Mouse (Mus musculus) lung, embryonic 15.5 days (tissue): ENCODE measurements at regions not wholly inside any gene's neighbourhood (a gene's known extent, or its start where the extent isn't known, plus 50 kb on each side); places are given as distances from the start of the nearest gene placed in this dataset.

Source experiments
- ATAC-seq: fragments of 200-750 bp; cut with Nextera tagmentation; 2 replicates; pipeline ENCODE4 v1.8.0; 2017; ENCODE audit warnings: moderate number of reproducible peaks, borderline replicate concordance; ENCODE audit not compliant: low FRiP score, low TSS enrichment; ENCODE audit errors: extremely low read depth
- H3K27ac ChIP-seq: fragments of 300-500 bp; sonication (generic); 2 replicates; pipeline ENCODE4 v1.5.1; 2015; ENCODE audit warnings: moderate library complexity, mild to moderate bottlenecking, inconsistent platforms
- H3K27me3 ChIP-seq: fragments of 300-500 bp; sonication (generic); 2 replicates; pipeline ENCODE4 v1.6.1; 2015; ENCODE audit warnings: inconsistent platforms
- H3K36me3 ChIP-seq: fragments of 300-500 bp; sonication (generic); 2 replicates; pipeline ENCODE4 v1.6.1; 2015; ENCODE audit warnings: inconsistent platforms
- H3K4me1 ChIP-seq: fragments of 300-500 bp; sonication (generic); 2 replicates; pipeline ENCODE4 v1.6.1; 2015; ENCODE audit warnings: inconsistent platforms
- H3K4me2 ChIP-seq: fragments of 300-500 bp; sonication (generic); 2 replicates; pipeline ENCODE4 v1.6.1; 2015; ENCODE audit warnings: inconsistent platforms, mild to moderate bottlenecking, moderate library complexity
- H3K4me3 ChIP-seq: fragments of 300-500 bp; sonication (generic); 2 replicates; pipeline ENCODE4 v1.5.1; 2015; ENCODE audit warnings: mild to moderate bottlenecking, inconsistent platforms
- H3K9ac ChIP-seq: fragments of 300-500 bp; sonication (generic); 2 replicates; pipeline ENCODE4 v1.6.1; 2015; ENCODE audit warnings: inconsistent platforms
- H3K9me3 ChIP-seq: fragments of 300-500 bp; sonication (generic); 2 replicates; pipeline ENCODE4 v1.6.1; 2016; ENCODE audit warnings: inconsistent platforms
- WGBS: fragments of 180-500 bp; shearing (Covaris S2); methylation state at CpG from one replicate; pipeline ENCODE4 v1.1.7; 2015; 5-methylcytosine and 5-hydroxymethylcytosine counted together

GRCm38 (mm10) chr2:28395391-28395790 is 51.2 kb upstream of the Ppp1r26 start:
- ATAC-seq: no peak

More at GRCm38 (mm10) chr2:28395391-28395790, 51.2 kb upstream of the Ppp1r26 start:
- WGBS: 79% methylated on average over 6 of the region's 6 CpGs
- H3K27ac ChIP-seq: no peak overlapping the region
- H3K27me3 ChIP-seq: no peaks in the 10 kb centered on the region
- no peaks in the 10 kb centered on the region for H3K4me1 ChIP-seq
- no peak overlapping the region for H3K4me3 ChIP-seq
- H3K4me2 ChIP-seq: no peak overlapping the region
- no peak overlapping the region for H3K9ac ChIP-seq
- H3K36me3 ChIP-seq: no peaks in the 10 kb centered on the region
- no peaks in the 10 kb centered on the region for H3K9me3 ChIP-seq
